ENCODE assay signal across 23 mouse cellular contexts in genomic region chr14:121298537-121298936, GRCm38 (mm10).
DNase-seq lines count a peak whose midpoint lies in the region; ATAC-seq lines count a peak whose summit lies in the region.
"Had no signal": no experiment of that assay in that cellular context is flagged by ENCODE, and none has a peak within 500 bp of the region (broad histone marks: within the 10 kb centered on the region; RNA-seq: fewer than 3 reads in every experiment).

No protein-coding gene starts in this region.

- no peak overlapping the region for H3K9ac ChIP-seq in liver, embryonic 15.5 days
- no peak overlapping the region for H3K9ac ChIP-seq in midbrain, embryonic 14.5 days (replicated peaks; ENCODE audit: low read length)
- H3K9ac ChIP-seq: hindbrain, embryonic 15.5 days; limb, embryonic 13.5 days had no signal

- ATAC-seq in liver, embryonic 15.5 days (ENCODE audit: insufficient read depth), result peak; percentile 66
- no peak for ATAC-seq in midbrain, embryonic 14.5 days (ENCODE audit: low FRiP score, low TSS enrichment)
- ATAC-seq: CD4-positive, CD25-positive, alpha-beta regulatory T cell, adult 4 months; forebrain, embryonic 14.5 days had no signal

- intact Hi-C loops in left cerebral cortex, postnatal 4 days (cut with DNase I), result no loop called here

- H3K4me2 ChIP-seq in liver, embryonic 15.5 days, result no peak overlapping the region; the same call in 1 of the 2 replicates
- H3K4me2 ChIP-seq in midbrain, embryonic 14.5 days (ENCODE audit: low read length), result no peak overlapping the region
- H3K4me2 ChIP-seq: heart, embryonic 11.5 days; hindbrain, embryonic 15.5 days; limb, embryonic 13.5 days; midbrain, embryonic 11.5 days had no signal

- no peak overlapping the region for H3K4me3 ChIP-seq in liver, embryonic 15.5 days (replicated peaks)
- H3K4me3 ChIP-seq in midbrain, embryonic 14.5 days (replicated peaks; ENCODE audit: low read depth, low read length), result no peak overlapping the region
- no peak overlapping the region for H3K4me3 ChIP-seq in midbrain, embryonic 10.5 days
- H3K4me3 ChIP-seq: hindbrain, embryonic 15.5 days; layer of hippocampus, adult 2 months; left cerebral cortex, adult 2 months; limb, embryonic 13.5 days; myocyte had no signal

- peak; percentile 75 to 82 for DNase-seq in kidney, adult 8-10 months
- DNase-seq in kidney, postnatal 25 days, result peak; percentile 68 to 81
- no peak for DNase-seq in midbrain, embryonic 14.5 days
- DNase-seq in urinary bladder, adult 18-20 months (ENCODE audit: low spot score in 2 of 2), result no peak
- no peak for DNase-seq in left cerebral cortex, postnatal 4 days
- DNase-seq in midbrain, embryonic 10.5 days (ENCODE audit: low spot score), result no peak
- DNase-seq: adrenal gland, postnatal 14 days; cerebellum, adult 9-11 months; embryo, embryonic 11 days; gastrocnemius, postnatal 14 days; lung, postnatal 10 days; right cerebral cortex, adult 18-20 months; thymus, adult 18-20 months had no signal

- H3K9me3 ChIP-seq in liver, embryonic 15.5 days (replicated peaks), result no peaks in the 10 kb centered on the region
- H3K9me3 ChIP-seq in midbrain, embryonic 14.5 days (ENCODE audit: control insufficient read depth, low read length), result no peaks in the 10 kb centered on the region
- H3K9me3 ChIP-seq in midbrain, embryonic 10.5 days (replicated peaks), result no peaks in the 10 kb centered on the region
- H3K9me3 ChIP-seq: hindbrain, embryonic 15.5 days; limb, embryonic 13.5 days had no signal

- peak overlapping the region; percentile 33 for H3K27ac ChIP-seq in liver, embryonic 15.5 days (replicated peaks)
- no peak overlapping the region for H3K27ac ChIP-seq in midbrain, embryonic 14.5 days (replicated peaks; ENCODE audit: low read depth, low read length)
- H3K27ac ChIP-seq in midbrain, embryonic 10.5 days (replicated peaks), result no peak overlapping the region
- H3K27ac ChIP-seq: hindbrain, embryonic 15.5 days; layer of hippocampus, adult 2 months; left cerebral cortex, adult 2 months; limb, embryonic 13.5 days had no signal

- H3K27me3 ChIP-seq in liver, embryonic 15.5 days, result no peaks in the 10 kb centered on the region
- no peaks in the 10 kb centered on the region for H3K27me3 ChIP-seq in midbrain, embryonic 14.5 days (ENCODE audit: control insufficient read depth, insufficient read depth, low read length)
- H3K27me3 ChIP-seq in midbrain, embryonic 10.5 days (ENCODE audit: low read depth, poor library complexity, severe bottlenecking), result no peaks in the 10 kb centered on the region
- H3K27me3 ChIP-seq: hindbrain, embryonic 15.5 days; limb, embryonic 13.5 days had no signal

- peaks cover 90% of the 10 kb centered on the region for H3K36me3 ChIP-seq in liver, embryonic 15.5 days (replicated peaks)
- peaks cover 24% of the 10 kb centered on the region; the same call in 1 of the 2 replicates for H3K36me3 ChIP-seq in midbrain, embryonic 14.5 days (ENCODE audit: control insufficient read depth, insufficient read depth, low read length)
- peaks cover 80% of the 10 kb centered on the region for H3K36me3 ChIP-seq in midbrain, embryonic 10.5 days

- 59% methylated on average over 5 of the region's 5 CpGs for WGBS in liver, embryonic 15.5 days (ENCODE audit: insufficient replicate concordance)
- 93% methylated on average over 5 of the region's 5 CpGs for WGBS in midbrain, embryonic 14.5 days
- WGBS in midbrain, embryonic 10.5 days, result 91% methylated on average over 5 of the region's 5 CpGs

- H3K4me1 ChIP-seq in liver, embryonic 15.5 days (replicated peaks), result 0 out of 2 replicates have a peak, but pooled peaks cover 11% of the 10 kb centered on the region
- H3K4me1 ChIP-seq in midbrain, embryonic 14.5 days (ENCODE audit: control insufficient read depth, insufficient read depth, low read length), result no peaks in the 10 kb centered on the region
- H3K4me1 ChIP-seq in midbrain, embryonic 10.5 days, result no peaks in the 10 kb centered on the region
- H3K4me1 ChIP-seq: hindbrain, embryonic 15.5 days had no signal

Comparison
In these comparisons a context has a peak if more than half of its experiments do, and no peak if none do; other contexts are left out.
1. DNase-seq: peak in kidney, adult 8-10 months (2 of 2) and kidney, postnatal 25 days (2 of 2); none in midbrain, embryonic 14.5 days (single experiment), urinary bladder, adult 18-20 months (0 of 2), left cerebral cortex, postnatal 4 days (single experiment) and midbrain, embryonic 10.5 days (single experiment).